Mouse (Mus musculus) adrenal gland, adult 8-10 months (tissue): ENCODE data around the gene Gm21870. TPM values are rescaled to one million over a fixed set of nuclear protein-coding genes. Genes with fewer than 3 reads are reported as not detected.
"Not testable (repeated sequence)": the region's sequence is repeated elsewhere in the genome, so short reads cannot be mapped to it uniquely, and the experiment has no call there.

Experiments
- DNase-seq: peaks from one replicate; pipeline ENCODE4 v3.0.0; 2022
- total RNA-seq, 4 experiments: library from RNA; stranded (reverse); gene quantifications; 2 replicates each; pipeline ENCODE4 v1.2.4; 2022

The Gm21870 gene
- not detected for total RNA-seq

GRCm38 (mm10) chrX:33986716-33987115, at the start of gene Gm21870:
Gm21870 (minus strand) TSS chrX:33986816.
- DNase-seq, result not testable (repeated sequence)

DNA sequence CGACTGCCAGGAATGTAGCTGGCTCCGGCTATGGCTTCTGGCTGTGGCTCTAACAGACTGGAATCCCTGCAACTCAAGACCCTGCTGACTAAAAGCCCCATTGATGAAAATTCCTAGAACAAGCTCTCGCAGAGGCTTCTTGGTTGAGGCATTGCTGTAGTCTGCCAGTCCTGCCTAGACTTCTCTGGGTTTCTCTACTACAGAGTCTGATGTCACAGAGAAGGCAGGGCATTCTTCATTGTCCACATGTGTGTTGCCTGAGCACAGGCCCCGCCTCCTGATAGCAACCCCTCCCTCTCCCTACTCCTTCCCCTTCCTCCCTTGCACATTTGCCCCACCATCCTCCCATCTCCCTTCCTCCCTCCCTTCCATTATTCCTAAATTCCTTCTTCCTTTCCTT, 30.2 kb downstream of the Gm21870 start, which contains the start of gene Btbd35f6:
TSS of gene Btbd35f6 (minus strand) at position 101 of the 400 bp plus-strand sequence.
- not testable (repeated sequence) for DNase-seq

Other genes with a start within 250 kb of the Gm21870 start
- gene Btbd35f6, start 30.3 kb downstream of the Gm21870 start, total RNA-seq, result not detected
- gene Btbd35f9, start 174.7 kb upstream of the Gm21870 start, total RNA-seq, result not detected